Mouse (Mus musculus): ENCODE results near the gene Csnk1e. TPM values are rescaled to one million over a fixed set of nuclear protein-coding genes. Genes with fewer than 3 reads are reported as not detected.

Gene Csnk1e
- polyA plus RNA-seq, 1 experiment: 62.7 TPM

DNA sequence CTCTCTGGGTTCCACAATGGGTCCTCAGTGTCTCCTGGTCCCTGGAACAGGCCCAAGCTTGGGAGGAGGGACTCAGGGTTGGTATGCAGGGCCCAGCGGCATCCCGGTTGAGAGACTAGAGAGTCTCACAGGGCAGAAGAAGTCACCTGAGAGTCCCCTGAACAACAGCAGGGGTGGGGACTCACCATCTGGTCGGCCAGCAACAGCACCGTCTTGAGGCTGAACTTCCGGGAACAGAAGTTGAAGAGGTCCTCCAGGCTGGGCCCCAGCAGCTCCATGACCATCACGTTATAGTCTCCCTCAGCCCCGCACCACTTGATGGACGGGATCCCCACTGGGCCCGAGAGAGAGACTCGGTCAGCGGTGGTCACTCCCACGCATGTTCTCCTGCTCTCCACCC is 25.8 kb downstream of the Csnk1e start:
- Histone ChIP-seq H3K4me1 (ENCODE audit: control insufficient read depth, insufficient read depth, low read length) (no peaks in the 10 kb centered on the region), H3K4me3 (ENCODE audit: insufficient read depth, low read length) (no peak overlapping the region), H3K27ac (ENCODE audit: insufficient read depth, low read length) (no peak overlapping the region)
- TF ChIP-seq CTCF (IDR thresholded peaks at IDR 0.05; ENCODE audit: borderline replicate concordance, insufficient read depth, low read length) (no peak), POLR2A (IDR thresholded peaks at IDR 0.05; ENCODE audit: low read depth, low read length) (no peak)

DNA sequence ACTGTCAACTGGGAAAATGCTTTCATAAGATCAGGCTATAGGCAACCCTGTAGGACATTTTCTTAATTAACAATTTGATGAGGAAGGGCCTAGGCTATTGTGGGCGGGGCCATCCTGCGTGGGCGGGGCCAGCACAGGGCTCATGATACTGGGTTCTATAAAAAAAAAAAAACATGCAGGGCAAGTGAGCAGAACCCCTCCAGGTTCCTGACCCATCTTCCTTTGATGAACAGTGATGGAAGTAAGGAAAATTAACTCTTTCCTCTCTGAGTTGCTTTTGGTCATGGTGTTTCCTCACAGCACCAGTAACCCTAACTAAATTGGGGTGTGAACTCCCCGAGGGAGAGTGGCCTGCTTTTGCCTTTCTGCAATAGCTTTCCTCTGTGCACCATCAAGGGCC is 26.8 kb downstream of the Csnk1e start:
- Histone ChIP-seq H3K4me3 (ENCODE audit: insufficient read depth, low read length) (no peak overlapping the region), H3K27ac (ENCODE audit: insufficient read depth, low read length) (no peak overlapping the region), H3K4me1 (ENCODE audit: control insufficient read depth, insufficient read depth, low read length) (no peaks in the 10 kb centered on the region)
- no peak for TF ChIP-seq POLR2A (IDR thresholded peaks at IDR 0.05; ENCODE audit: low read depth, low read length)
- TF ChIP-seq CTCF (IDR thresholded peaks at IDR 0.05; ENCODE audit: borderline replicate concordance, insufficient read depth, low read length): no peak

DNA sequence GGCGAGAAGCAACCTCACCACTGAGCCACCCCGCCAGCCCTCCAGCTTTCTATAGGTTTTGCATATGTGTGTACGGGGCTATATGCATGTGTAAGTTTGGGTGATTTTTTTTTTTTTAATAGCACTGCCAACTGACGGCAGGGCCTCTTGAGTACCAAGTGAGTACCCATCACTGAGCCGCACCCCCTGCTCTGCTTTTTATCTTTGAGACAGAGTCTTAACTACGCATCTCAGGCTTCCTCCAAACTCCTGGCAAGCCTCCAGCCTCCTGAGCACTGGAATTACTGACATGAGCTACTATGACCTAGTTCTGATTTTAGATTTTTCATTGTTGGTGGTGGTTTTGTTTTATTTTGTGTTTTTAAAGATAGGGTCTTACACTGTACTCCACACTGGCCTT is 27.9 kb downstream of the Csnk1e start:
- TF ChIP-seq POLR2A (IDR thresholded peaks at IDR 0.05; ENCODE audit: low read depth, low read length) (no peak), CTCF (IDR thresholded peaks at IDR 0.05; ENCODE audit: borderline replicate concordance, insufficient read depth, low read length) (no peak)

DNA sequence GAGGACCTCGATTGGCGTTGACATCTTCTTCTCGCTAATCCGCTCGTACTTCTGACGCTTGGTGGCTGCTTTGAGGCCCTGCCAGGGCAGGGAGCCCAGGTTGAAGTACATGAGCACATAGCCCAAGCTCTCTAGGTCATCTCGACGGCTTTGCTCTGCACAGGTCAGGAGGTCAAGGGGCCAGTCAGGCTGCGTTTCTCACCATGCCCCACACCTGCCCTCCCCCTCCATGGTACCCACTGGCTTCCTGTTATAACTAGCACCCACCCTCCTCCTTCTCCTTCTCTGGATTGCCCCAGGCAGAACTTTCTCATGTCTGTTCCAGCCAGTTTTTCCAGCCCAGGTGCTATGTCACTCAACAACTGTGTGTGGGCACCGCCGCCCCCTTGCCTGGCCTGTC is 29.9 kb downstream of the Csnk1e start:
- H3K4me3 ChIP-seq (ENCODE audit: insufficient read depth, low read length): no peak overlapping the region
- H3K27ac ChIP-seq (ENCODE audit: insufficient read depth, low read length): no peak overlapping the region
- TF ChIP-seq POLR2A (IDR thresholded peaks at IDR 0.05; ENCODE audit: low read depth, low read length) (no peak), CTCF (IDR thresholded peaks at IDR 0.05; ENCODE audit: borderline replicate concordance, insufficient read depth, low read length) (no peak)
- H3K4me1 ChIP-seq (ENCODE audit: control insufficient read depth, insufficient read depth, low read length): no peaks in the 10 kb centered on the region

More for the DNA sequence above, 27.9 kb downstream of the Csnk1e start:
- Histone ChIP-seq H3K27ac (ENCODE audit: insufficient read depth, low read length) (no peak overlapping the region), H3K4me3 (ENCODE audit: insufficient read depth, low read length) (no peak overlapping the region), H3K4me1 (ENCODE audit: control insufficient read depth, insufficient read depth, low read length) (no peaks in the 10 kb centered on the region)

DNA sequence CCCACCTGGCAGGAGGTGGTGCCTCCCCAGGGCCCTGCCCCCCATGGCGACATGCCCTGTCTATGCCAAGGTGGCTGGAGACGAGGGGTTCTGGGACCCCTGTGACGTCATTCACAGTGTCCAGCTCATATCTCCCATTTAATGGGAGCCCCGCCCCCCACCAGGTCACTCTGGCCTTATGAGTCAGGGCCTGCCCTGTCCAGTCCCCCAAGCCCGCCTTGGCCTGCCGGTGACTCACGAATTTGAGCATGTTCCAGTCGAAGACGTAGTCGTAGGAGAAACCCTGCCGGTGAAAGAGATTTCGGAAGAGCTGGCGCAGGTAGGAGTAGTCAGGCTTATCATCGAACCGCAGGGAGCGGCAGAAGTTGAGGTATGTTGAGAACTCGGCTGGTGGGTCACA is 30.8 kb downstream of the Csnk1e start:
- no peak for TF ChIP-seq CTCF (IDR thresholded peaks at IDR 0.05; ENCODE audit: borderline replicate concordance, insufficient read depth, low read length)
- no peak for TF ChIP-seq POLR2A (IDR thresholded peaks at IDR 0.05; ENCODE audit: low read depth, low read length)
- no peak overlapping the region for H3K27ac ChIP-seq (ENCODE audit: insufficient read depth, low read length)
- H3K4me3 ChIP-seq (ENCODE audit: insufficient read depth, low read length): no peak overlapping the region
- no peaks in the 10 kb centered on the region for H3K4me1 ChIP-seq (ENCODE audit: control insufficient read depth, insufficient read depth, low read length)

DNA sequence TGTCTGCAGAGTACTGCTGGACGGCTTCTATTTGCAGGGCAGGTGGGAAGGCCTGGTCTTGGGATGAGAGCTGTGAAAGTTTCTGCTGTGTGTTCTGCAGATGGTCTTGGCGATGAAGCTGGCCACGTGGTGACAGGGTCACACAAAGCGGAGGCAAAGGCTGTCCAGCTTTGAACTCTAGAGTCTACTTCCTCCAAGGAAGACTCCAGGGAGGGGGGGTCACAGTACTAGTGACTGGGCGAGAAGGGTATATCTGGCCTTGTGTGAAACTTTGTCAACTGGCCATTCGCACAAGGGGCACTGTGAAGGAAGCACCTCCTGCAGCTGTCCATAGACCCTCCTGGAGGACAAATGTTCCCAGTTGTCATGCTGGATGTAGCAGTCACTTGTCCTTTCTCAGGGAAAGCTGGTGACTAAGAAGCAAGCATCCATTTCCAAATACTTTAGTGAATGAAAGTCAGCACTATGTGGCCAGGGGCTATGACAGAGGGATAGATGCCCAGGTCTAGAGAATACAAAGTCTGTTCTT is 32.6 kb downstream of the Csnk1e start:
- no peak overlapping the region for H3K4me3 ChIP-seq (ENCODE audit: insufficient read depth, low read length)
- no peaks in the 10 kb centered on the region for H3K4me1 ChIP-seq (ENCODE audit: control insufficient read depth, insufficient read depth, low read length)
- no peak overlapping the region for H3K27ac ChIP-seq (ENCODE audit: insufficient read depth, low read length)
- TF ChIP-seq POLR2A (IDR thresholded peaks at IDR 0.05; ENCODE audit: low read depth, low read length): no peak

DNA sequence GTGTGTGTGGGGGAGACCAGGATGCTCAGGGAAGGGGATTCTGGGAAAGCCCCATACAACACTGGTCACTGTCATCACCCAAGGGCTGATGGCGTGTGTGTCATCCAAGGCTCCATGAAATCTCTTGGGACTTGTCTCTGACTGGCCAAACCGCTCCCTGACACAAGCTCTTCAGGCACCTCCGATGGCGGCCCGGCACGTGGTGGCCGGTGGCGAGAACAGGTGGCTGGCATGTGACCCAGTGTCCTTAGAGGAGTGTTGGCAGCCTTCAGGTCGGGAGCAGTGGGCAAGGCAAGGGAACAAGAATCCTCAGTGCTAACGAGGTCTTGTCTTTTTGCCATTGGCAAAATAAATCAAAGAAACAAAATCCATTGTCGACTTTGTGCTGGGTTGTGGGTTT is 36.7 kb downstream of the Csnk1e start:
- H3K4me3 ChIP-seq (ENCODE audit: insufficient read depth, low read length): no peak overlapping the region
- no peak for TF ChIP-seq CTCF (IDR thresholded peaks at IDR 0.05; ENCODE audit: borderline replicate concordance, insufficient read depth, low read length)
- H3K4me1 ChIP-seq (ENCODE audit: control insufficient read depth, insufficient read depth, low read length): 0 out of 2 replicates have a peak, but pooled peaks cover 3% of the 10 kb centered on the region
- H3K27ac ChIP-seq (ENCODE audit: insufficient read depth, low read length): no peak overlapping the region

DNA sequence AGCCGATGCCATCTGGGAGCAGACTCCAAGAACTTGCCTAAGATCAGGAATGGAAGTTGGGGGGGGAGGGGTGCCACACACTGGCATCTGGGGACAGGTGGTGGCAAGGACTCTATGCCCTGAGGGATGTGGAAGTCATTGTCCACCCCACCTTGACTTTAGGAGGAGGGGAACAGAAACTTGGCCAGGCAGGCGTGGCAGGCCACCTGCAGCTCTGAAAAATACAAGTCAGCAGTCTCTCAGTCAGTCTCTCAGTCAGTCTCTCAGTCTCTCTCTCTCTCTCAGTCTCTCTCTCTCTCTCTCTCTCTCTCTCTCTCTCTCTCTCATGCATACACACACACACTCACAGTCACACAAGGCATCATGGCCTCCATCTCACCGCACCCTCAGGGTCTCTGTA is 37.1 kb downstream of the Csnk1e start:
- no peak overlapping the region for H3K27ac ChIP-seq (ENCODE audit: insufficient read depth, low read length)
- H3K4me3 ChIP-seq (ENCODE audit: insufficient read depth, low read length): no peak overlapping the region
- TF ChIP-seq CTCF (IDR thresholded peaks at IDR 0.05; ENCODE audit: borderline replicate concordance, insufficient read depth, low read length): no peak
- 0 out of 2 replicates have a peak, but pooled peaks cover 3% of the 10 kb centered on the region for H3K4me1 ChIP-seq (ENCODE audit: control insufficient read depth, insufficient read depth, low read length)

DNA sequence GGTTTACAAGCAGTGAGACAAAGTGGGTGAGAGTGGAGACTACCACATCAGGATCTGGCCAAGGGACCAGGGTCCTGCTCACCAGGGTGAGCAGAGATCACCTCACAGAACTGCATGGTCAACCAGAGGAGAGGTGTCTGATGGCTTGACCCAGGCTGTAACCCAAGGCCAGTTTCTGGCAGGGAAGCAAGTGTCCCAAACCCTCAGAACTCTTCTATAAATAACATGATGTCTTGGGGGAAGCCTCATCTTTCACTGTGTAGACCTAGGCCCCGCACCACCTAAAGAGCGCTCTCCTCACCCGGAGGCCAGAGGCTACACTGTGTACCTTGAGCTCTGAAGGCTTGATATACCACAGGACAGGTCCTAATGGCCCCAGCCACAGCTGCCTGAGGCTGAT is 38.0 kb downstream of the Csnk1e start:
- 0 out of 2 replicates have a peak, but pooled peaks cover 3% of the 10 kb centered on the region for H3K4me1 ChIP-seq (ENCODE audit: control insufficient read depth, insufficient read depth, low read length)
- H3K4me3 ChIP-seq (ENCODE audit: insufficient read depth, low read length): no peak overlapping the region
- TF ChIP-seq CTCF (IDR thresholded peaks at IDR 0.05; ENCODE audit: borderline replicate concordance, insufficient read depth, low read length) (no peak), POLR2A (IDR thresholded peaks at IDR 0.05; ENCODE audit: low read depth, low read length) (no peak)
- H3K27ac ChIP-seq (ENCODE audit: insufficient read depth, low read length): no peak overlapping the region

DNA sequence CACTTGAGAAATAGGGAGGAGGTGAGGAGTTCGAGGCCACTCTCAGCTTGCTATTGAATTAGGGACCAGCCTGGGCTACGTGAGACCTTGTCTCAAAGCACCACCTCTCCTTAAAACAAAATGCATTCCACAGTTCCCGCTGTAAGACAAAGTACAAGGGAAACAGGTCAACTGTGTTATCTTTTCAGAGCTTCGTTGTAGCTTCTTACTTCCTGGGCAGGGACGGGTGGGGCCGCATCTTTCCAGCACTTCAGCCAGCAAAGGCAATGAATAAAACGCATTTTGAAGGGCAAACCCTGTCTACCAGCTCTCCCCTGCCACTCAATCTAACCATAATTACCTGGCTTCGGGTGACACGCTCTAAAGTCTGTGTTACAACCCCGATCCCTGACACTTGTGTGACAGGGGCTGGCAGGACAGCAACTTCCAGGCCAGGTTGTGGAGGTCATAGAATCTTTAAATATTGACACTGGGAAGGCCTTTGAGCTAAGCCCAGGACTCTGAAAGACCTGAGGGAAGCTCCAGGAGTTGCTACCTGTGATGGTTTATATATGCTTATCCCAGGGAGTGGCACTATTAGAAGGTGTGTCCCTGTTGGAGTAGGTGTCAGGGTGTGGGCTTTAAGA is 38.8 kb downstream of the Csnk1e start:
- Histone ChIP-seq H3K4me3 (ENCODE audit: insufficient read depth, low read length) (no peak overlapping the region), H3K4me1 (ENCODE audit: control insufficient read depth, insufficient read depth, low read length) (0 out of 2 replicates have a peak, but pooled peaks cover 3% of the 10 kb centered on the region), H3K27ac (ENCODE audit: insufficient read depth, low read length) (no peak overlapping the region)
- no peak for TF ChIP-seq POLR2A (IDR thresholded peaks at IDR 0.05; ENCODE audit: low read depth, low read length)
- TF ChIP-seq CTCF (IDR thresholded peaks at IDR 0.05; ENCODE audit: borderline replicate concordance, insufficient read depth, low read length): no peak

Measured in embryonic fibroblast, embryonic 13.5 days (primary cell).